Mouse (Mus musculus) myocyte (in vitro differentiated cells): ENCODE measurements around the gene Ipo5. TPM values are rescaled to one million over a fixed set of nuclear protein-coding genes. Genes with fewer than 3 reads are reported as not detected.
A peak's percentile ranks its signal among the peaks of the same experiment; 100 is the strongest.

Experiments
- H3K27me3 ChIP-seq: one replicate; pipeline ENCODE4 v1.6.1; 2011; ENCODE audit not compliant: control insufficient read depth, insufficient read depth, insufficient read length
- H3K36me3 ChIP-seq: one replicate; pipeline ENCODE4 v1.6.1; 2011; ENCODE audit not compliant: control insufficient read depth, insufficient read depth
- H3K4me2 ChIP-seq: one replicate; pipeline ENCODE4 v1.6.1; 2011; ENCODE audit warnings: low read depth, control low read depth
- H3K4me3 ChIP-seq: one replicate; pipeline ENCODE4 v1.5.1; 2011; ENCODE audit warnings: mild to moderate bottlenecking, control low read depth, moderate library complexity
- H3K79me2 ChIP-seq: one replicate; pipeline ENCODE4 v1.6.1; 2011; ENCODE audit not compliant: control insufficient read depth, insufficient read depth
- H3ac ChIP-seq: one replicate; pipeline ENCODE4 v1.6.1; 2011; ENCODE audit not compliant: control insufficient read depth, insufficient read length
- CEBPB ChIP-seq: IDR thresholded peaks from 2 replicates; pipeline ENCODE4 v1.6.1; 2011; ENCODE audit warnings: mild to moderate bottlenecking, moderate library complexity; ENCODE audit not compliant: poor library complexity, insufficient read depth, severe bottlenecking
- E2F4 ChIP-seq: IDR thresholded peaks from one replicate; pipeline ENCODE4 v1.6.1; 2011; ENCODE audit warnings: mild to moderate bottlenecking, control low read depth, moderate library complexity; ENCODE audit not compliant: insufficient read depth
- MAX ChIP-seq: IDR thresholded peaks from one replicate; pipeline ENCODE4 v1.6.1; 2011; ENCODE audit warnings: low read depth, mild to moderate bottlenecking, control low read depth
- MYOD1 ChIP-seq, 3 experiments: IDR thresholded peaks; one replicate each; pipeline ENCODE4 v1.6.1; 2011; ENCODE audit warnings: control low read depth in 2 of 3, low read depth in 2 of 3, mild to moderate bottlenecking in 2 of 3, moderate library complexity in 1 of 3; ENCODE audit not compliant: insufficient read length in 2 of 3, control insufficient read depth in 1 of 3
- MYOG ChIP-seq, 3 experiments: IDR thresholded peaks; one replicate each; pipeline ENCODE4 v1.6.1; 2011; ENCODE audit warnings: control low read depth in 2 of 3, low read depth in 2 of 3, mild to moderate bottlenecking in 2 of 3; ENCODE audit not compliant: insufficient read length in 2 of 3, control insufficient read depth in 1 of 3, insufficient read depth in 1 of 3
- POLR2A ChIP-seq: IDR thresholded peaks from one replicate; pipeline ENCODE4 v1.6.1; 2011; ENCODE audit warnings: low read depth, mild to moderate bottlenecking, control low read depth, moderate library complexity; ENCODE audit not compliant: insufficient read length
- POLR2AphosphoS2 ChIP-seq: IDR thresholded peaks from one replicate; pipeline ENCODE4 v1.6.1; 2011; ENCODE audit warnings: low read depth, control low read depth; ENCODE audit not compliant: insufficient read length
- REST ChIP-seq: IDR thresholded peaks from one replicate; pipeline ENCODE4 v1.6.1; 2011; ENCODE audit warnings: mild to moderate bottlenecking, control low read depth, moderate library complexity; ENCODE audit not compliant: insufficient read depth, insufficient read length
- SRF ChIP-seq: IDR thresholded peaks from one replicate; pipeline ENCODE4 v1.6.1; 2011; ENCODE audit warnings: low read depth; ENCODE audit not compliant: control insufficient read depth, insufficient read length
- TCF12 ChIP-seq: IDR thresholded peaks from one replicate; pipeline ENCODE4 v1.6.1; 2011; ENCODE audit warnings: mild to moderate bottlenecking, control low read depth; ENCODE audit not compliant: poor library complexity, insufficient read depth, severe bottlenecking
- TCF3 ChIP-seq: IDR thresholded peaks from one replicate; pipeline ENCODE4 v1.6.1; 2011; ENCODE audit warnings: low read depth, control low read depth; ENCODE audit not compliant: insufficient read length
- USF1 ChIP-seq: IDR thresholded peaks from one replicate; pipeline ENCODE4 v1.6.1; 2011; ENCODE audit warnings: low read depth, mild to moderate bottlenecking, control low read depth, moderate library complexity
- polyA plus RNA-seq: library from polyadenylated mRNA; unstranded; fragments of >200 nt; fragmentation: generic; extraction: Trizol; gene quantifications from one replicate; pipeline ENCODE4 v1.2.1, GENCODE M21; 2012; ENCODE audit warnings: missing spikeins

Ipo5 gene
- polyA plus RNA-seq, 1 experiment = 75.7 TPM

DNA sequence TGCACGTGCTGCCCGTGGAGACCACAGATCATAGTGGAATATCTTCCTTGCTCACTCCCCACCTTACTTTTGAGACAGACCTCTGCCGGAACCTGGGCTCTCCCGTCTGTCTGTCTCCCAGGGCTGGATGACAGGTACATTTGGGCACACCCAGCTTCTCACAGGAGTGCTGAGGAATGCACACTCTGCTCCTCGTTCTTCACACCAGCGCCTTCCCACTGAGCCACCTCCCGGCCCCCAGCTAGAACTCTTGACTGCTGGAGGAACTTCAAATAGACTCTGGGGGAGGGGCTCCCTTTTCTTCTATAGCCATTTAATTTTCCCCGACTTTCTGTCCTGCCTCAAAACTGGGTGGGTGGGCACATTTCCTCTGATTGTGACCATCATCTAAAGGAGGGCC, 49.5 kb downstream of the Ipo5 start:
- TF ChIP-seq MYOD1 (IDR thresholded peaks at IDR 0.05; ENCODE audit: control insufficient read depth in 1 of 3, insufficient read length in 2 of 3, low read depth in 2 of 3) (no peak), MAX (no peak), TCF12 (no peak), MYOG (IDR thresholded peaks at IDR 0.05; ENCODE audit: control insufficient read depth in 1 of 3, insufficient read depth in 1 of 3, insufficient read length in 2 of 3, low read depth in 2 of 3) (no peak), CEBPB (no peak), SRF (no peak), POLR2A (no peak), TCF3 (no peak), USF1 (no peak), REST (no peak), POLR2AphosphoS2 (no peak), E2F4 (no peak)
- Histone ChIP-seq H3K27me3 (no peaks in the 10 kb centered on the region), H3K4me3 (no peak overlapping the region), H3K4me2 (no peak overlapping the region), H3K36me3 (no peaks in the 10 kb centered on the region), H3K79me2 (no peaks in the 10 kb centered on the region), H3ac (no peak overlapping the region)

DNA sequence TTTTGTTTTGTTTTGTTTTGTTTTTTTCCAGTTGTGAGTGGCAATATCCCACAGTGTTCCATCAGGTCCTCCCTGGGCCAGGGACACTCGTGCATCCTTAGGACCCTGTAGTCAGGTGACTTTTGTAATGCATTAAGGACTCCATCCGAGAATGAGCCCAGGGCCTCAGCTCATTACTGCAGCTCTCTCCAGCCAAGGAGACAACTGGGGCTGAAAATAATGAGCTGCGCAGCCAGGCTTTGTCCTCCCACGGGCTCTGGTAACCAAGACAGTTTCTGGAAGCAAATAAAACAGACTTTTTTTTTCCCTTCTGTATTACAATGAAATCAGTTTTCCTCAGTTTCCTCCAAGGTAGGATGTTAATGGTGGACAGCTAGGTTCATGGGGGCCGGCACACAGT, 50.0 kb downstream of the Ipo5 start:
- no peak overlapping the region for H3K4me2 ChIP-seq
- no peaks in the 10 kb centered on the region for H3K27me3 ChIP-seq
- H3K36me3 ChIP-seq = no peaks in the 10 kb centered on the region
- no peaks in the 10 kb centered on the region for H3K79me2 ChIP-seq
- TF ChIP-seq MYOD1 (IDR thresholded peaks at IDR 0.05; ENCODE audit: control insufficient read depth in 1 of 3, insufficient read length in 2 of 3, low read depth in 2 of 3) = no peak
- no peak overlapping the region for H3ac ChIP-seq
- H3K4me3 ChIP-seq = no peak overlapping the region

DNA sequence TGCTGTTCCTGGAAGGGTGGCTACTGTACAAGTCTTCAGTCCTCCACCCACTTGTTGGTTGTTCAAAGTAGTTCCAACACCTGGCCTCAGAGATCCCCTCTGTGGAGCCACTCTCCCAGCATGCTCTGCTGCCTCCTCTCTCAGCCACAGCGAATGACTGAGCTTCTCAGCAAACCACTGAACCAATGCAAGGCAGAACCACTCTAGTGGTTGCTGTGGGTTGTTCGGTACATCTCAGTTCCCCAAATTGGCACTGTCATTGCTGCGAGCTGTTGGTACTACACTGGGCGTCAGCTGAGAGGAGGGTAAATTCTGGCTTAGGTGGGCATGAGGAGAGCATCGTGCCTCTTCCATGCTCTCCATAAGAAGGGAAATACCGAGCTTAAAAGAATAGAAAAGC, 56.0 kb downstream of the Ipo5 start:
- no peak overlapping the region for H3ac ChIP-seq
- no peak overlapping the region for H3K4me2 ChIP-seq
- no peaks in the 10 kb centered on the region for H3K27me3 ChIP-seq
- no peak overlapping the region for H3K4me3 ChIP-seq
- no peak for TF ChIP-seq REST
- TF ChIP-seq TCF3 = no peak
- H3K79me2 ChIP-seq = no peaks in the 10 kb centered on the region
- H3K36me3 ChIP-seq = no peaks in the 10 kb centered on the region

DNA sequence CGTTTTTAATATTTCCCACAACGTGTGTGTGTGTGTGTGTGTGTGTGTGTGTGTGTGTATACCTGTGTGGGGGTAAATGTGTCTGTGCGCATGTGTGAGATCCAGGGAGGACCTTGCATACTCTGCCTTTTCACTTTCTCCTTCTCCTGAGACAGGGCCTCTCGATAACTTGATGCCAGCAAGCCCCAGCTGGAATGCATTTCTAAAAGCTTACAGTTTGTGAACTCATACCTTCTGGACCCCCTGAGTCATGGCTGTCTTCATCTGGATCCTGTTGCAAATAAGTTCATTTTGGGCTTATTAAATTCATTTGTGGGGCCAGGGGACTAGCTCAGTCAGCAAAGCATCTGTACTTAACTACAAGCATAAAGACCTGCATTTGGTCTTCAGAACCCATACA, 57.7 kb downstream of the Ipo5 start:
- no peaks in the 10 kb centered on the region for H3K79me2 ChIP-seq
- TF ChIP-seq MYOD1 (IDR thresholded peaks at IDR 0.05; ENCODE audit: control insufficient read depth in 1 of 3, insufficient read length in 2 of 3, low read depth in 2 of 3) (no peak), POLR2A (no peak), SRF (no peak), MYOG (IDR thresholded peaks at IDR 0.05; ENCODE audit: control insufficient read depth in 1 of 3, insufficient read depth in 1 of 3, insufficient read length in 2 of 3, low read depth in 2 of 3) (no peak), CEBPB (no peak), USF1 (no peak), E2F4 (no peak), POLR2AphosphoS2 (no peak), TCF3 (no peak), MAX (no peak)
- H3ac ChIP-seq = no peak overlapping the region
- H3K36me3 ChIP-seq = no peaks in the 10 kb centered on the region
- no peaks in the 10 kb centered on the region for H3K27me3 ChIP-seq
- no peak overlapping the region for H3K4me3 ChIP-seq
- no peak overlapping the region for H3K4me2 ChIP-seq

DNA sequence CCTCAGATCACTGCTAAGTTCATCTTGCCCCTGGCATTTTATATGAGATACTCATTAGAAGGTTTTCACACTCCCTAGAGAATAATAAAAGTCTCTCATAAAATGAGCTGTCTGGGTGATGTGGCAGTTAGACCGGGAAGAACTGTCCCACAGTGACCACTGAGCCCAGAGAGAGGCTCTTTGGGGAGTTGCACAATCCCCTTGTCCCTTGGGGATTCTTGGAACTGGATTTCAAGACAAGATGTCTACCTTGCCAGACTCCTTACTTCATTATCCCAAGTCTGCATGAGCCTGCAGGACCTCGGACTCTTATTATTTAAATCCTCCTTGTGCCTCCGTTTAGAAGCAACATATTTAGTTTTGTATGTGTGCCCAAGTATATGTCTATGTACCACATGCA, 58.6 kb downstream of the Ipo5 start:
- no peak for TF ChIP-seq POLR2AphosphoS2
- TF ChIP-seq USF1 = no peak
- peak; percentile 89 for TF ChIP-seq CEBPB
- TF ChIP-seq MYOD1 (IDR thresholded peaks at IDR 0.05; ENCODE audit: control insufficient read depth in 1 of 3, insufficient read length in 2 of 3, low read depth in 2 of 3) = no peak
- Histone ChIP-seq H3K4me3 (no peak overlapping the region), H3K79me2 (no peaks in the 10 kb centered on the region), H3ac (no peak overlapping the region), H3K36me3 (no peaks in the 10 kb centered on the region), H3K27me3 (no peaks in the 10 kb centered on the region), H3K4me2 (no peak overlapping the region)

DNA sequence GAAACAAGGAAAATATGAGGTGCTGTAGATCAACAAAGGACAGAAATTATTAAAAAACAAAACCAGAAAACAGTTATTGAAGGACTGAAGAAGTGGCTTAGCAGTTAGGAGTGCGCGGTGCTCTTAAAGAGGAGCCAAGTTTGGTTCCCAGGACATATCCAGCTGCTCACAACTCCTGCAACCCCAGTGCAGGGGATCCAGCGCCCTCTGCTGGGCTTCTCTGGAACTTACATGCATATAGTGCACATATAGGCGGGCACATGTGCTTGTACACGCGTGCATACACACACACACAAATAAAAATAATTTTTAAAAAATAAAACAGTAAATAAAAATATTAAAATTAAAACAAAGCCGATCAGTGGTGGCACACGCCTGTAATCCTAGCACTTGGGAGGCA, 59.6 kb downstream of the Ipo5 start:
- Histone ChIP-seq H3K36me3 (no peaks in the 10 kb centered on the region), H3K4me2 (no peak overlapping the region), H3K4me3 (no peak overlapping the region), H3ac (no peak overlapping the region), H3K27me3 (no peaks in the 10 kb centered on the region), H3K79me2 (no peaks in the 10 kb centered on the region)
- TF ChIP-seq POLR2AphosphoS2 = no peak
- no peak for TF ChIP-seq E2F4
- TF ChIP-seq TCF12 = no peak
- TF ChIP-seq SRF = no peak
- TF ChIP-seq REST = no peak
- no peak for TF ChIP-seq USF1
- no peak for TF ChIP-seq POLR2A
- no peak for TF ChIP-seq MAX
- TF ChIP-seq TCF3 = no peak
- no peak for TF ChIP-seq MYOG (IDR thresholded peaks at IDR 0.05; ENCODE audit: control insufficient read depth in 1 of 3, insufficient read depth in 1 of 3, insufficient read length in 2 of 3, low read depth in 2 of 3)
- TF ChIP-seq MYOD1 (IDR thresholded peaks at IDR 0.05; ENCODE audit: control insufficient read depth in 1 of 3, insufficient read length in 2 of 3, low read depth in 2 of 3) = no peak
